Mouse (Mus musculus) heart, adult 18-20 months (tissue): ENCODE measurements around the gene Slc2a10. TPM values are rescaled to one million over a fixed set of nuclear protein-coding genes. Genes with fewer than 3 reads are reported as not detected.

Experiments used
- DNase-seq, 2 experiments: peaks; one replicate each; pipeline ENCODE4 v3.0.0; 2021 to 2022; ENCODE audit warnings: mixed read lengths in 1 of 2
- long read RNA-seq, 2 experiments: library from polyadenylated mRNA; stranded (forward); transcript quantifications; one replicate each; pipeline ENCODE4 v2.0.0; 2021
- total RNA-seq, 2 experiments: library from RNA; stranded (reverse); gene quantifications; 2 replicates each; pipeline ENCODE4 v1.2.3; 2021

Slc2a10 gene
- 1 to 10 TPM; 5.7 to 7.0 TPM for total RNA-seq
- long read RNA-seq, experiment 1, transcript Slc2a10-201 (5 exons, 3,544 nt) = major isoform, 21 of 27 reads
- long read RNA-seq, experiment 1, partial matches to known transcripts = 5 of 27 reads
- long read RNA-seq, experiment 1, other reads (novel, unspliced or antisense) = 1 of 27 reads
- long read RNA-seq, experiment 2, transcript Slc2a10-201 (5 exons, 3,544 nt) = major isoform, 7 of 8 reads
- long read RNA-seq, experiment 2, partial matches to known transcripts = 0 of 8 reads
- long read RNA-seq, experiment 2, other reads (novel, unspliced or antisense) = 1 of 8 reads

DNA sequence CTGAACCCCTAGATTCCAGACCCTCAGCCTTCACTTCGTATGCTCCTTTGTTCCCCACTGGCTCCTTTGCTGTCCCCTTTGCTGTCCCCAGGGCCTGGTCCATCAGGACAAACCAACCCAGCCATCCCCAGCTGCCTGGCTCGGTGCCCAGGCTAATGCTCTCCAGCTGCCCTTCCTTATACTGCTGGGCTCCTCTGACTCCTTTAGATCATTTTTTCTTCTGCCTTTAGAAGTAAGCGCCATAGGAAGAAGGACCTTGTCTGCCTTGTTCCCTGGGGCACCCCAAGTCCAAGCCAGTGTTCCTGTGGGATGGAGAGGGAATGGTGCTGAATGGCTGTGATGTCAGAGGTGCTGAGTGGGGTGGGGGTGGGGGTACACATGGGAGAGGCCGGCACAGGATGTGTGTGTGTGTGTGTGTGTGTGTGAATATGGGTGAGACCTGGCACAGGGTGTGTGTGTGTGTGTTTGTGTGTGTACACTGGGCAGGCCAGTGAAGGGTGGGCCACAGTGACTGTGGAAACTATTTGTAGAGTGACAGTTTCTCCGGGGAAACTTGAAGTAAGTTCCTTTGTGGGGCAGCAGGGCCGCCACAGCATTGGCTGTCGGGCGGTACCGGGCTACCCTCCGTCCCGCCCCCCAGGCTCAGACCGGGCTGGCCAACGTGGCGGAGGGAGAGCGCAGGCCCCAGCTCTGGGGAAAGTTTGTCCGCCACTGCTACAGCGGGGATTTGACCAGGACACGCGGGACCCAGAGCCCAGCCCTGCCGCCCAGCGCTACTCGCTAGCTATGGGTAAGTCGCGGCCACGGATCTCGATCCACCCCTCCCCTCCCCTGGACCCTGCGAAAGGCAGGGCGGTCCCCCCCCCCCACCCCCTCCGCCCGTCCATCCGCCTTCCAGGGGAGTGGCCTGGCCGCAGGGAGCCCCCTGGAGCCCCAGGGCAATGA lies at the start of gene Slc2a10:
TSS of gene Slc2a10 (plus strand) at position 529 of the 945 bp plus-strand sequence.
- DNase-seq = peak; percentile 68 to 75

DNA sequence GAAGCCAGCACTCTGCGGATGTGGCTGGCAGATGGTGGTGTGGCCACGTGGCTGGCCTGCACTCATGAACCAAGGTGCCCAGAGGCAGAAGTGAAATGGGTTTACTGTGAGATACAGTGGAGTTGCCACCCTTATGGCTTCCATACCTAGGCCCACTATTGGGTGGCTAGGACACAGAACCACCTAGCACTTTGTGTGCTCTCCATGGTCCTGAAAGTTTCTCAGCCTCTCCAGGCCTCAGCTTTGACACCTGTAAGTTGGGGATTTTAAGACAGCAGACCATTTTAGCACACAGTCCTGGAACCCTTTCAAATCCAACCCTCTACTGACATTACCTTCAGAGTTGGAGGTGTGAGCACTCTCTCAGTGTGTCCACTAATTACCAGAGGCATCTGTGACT lies 46.9 kb upstream of the Slc2a10 start:
- no peak for DNase-seq

DNA sequence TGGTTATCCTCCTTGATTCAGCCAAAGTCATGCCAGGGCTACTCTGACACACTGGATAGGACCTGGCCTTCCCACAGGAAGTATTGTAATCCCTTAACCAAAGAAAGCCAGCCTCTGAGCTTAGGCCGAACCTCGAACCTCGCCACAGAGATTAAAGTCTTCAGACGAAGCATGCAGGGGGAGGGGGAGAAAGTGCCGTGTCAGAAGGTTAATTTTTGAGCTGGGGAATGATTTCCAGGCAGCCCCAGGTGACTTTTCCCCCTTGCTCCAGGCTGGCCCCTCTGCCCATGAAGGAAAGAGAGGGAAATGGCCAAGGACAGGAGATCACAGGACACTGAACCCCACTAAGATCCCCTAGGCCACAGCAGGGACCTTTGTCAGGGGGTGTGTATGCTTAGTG lies 45.4 kb upstream of the Slc2a10 start:
- DNase-seq = no peak

DNA sequence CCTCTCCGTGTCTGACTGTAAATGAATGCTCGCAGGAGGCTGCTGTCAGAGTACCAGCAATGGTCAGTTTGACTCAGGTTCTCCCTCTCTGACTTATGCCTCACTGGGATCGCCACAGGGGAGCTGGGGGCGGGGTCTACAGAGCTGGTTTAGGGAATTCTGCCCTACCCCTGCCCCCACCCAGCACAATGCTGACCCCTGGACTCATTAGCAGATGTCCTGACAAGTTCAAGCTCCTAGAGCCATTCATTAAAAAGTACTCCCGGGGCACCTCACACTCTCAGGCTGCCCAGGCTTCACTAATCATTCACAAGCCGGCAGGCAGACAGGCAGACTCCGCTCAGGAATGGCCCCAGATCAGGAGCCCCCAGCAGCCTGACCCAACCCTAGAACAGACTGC lies 43.9 kb upstream of the Slc2a10 start:
- no peak for DNase-seq

DNA sequence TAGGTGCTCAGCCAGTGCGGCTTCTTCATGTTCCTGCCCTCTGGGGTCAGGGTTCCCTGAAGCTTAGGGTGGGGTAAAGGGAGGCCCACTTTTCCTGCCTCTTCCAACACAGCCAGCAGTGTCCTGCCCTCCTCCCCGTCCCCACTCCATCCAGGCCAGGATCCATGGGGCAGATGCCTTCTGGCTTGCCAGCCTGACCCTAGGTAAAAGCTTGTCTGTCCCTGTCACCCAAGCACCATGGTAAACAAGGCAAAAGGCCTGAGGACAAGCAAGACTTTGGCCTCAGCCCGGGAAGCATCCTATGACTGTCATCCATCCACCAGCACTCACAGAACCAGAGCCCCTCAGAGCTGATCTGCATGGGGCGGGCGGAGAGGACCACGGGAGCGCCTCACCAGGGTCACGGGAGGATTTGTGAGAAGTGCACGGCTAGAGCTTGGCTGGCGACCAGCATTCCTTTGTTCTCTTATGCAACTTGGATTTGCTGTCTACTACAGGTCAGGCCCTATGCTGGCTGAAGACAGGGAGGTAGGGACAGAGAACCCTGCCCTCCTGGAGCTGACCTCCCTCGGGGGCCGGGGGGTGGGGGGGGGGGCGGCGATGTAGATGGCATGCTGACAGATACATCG lies 35.6 kb upstream of the Slc2a10 start:
- peak; percentile 53 to 55 for DNase-seq

DNA sequence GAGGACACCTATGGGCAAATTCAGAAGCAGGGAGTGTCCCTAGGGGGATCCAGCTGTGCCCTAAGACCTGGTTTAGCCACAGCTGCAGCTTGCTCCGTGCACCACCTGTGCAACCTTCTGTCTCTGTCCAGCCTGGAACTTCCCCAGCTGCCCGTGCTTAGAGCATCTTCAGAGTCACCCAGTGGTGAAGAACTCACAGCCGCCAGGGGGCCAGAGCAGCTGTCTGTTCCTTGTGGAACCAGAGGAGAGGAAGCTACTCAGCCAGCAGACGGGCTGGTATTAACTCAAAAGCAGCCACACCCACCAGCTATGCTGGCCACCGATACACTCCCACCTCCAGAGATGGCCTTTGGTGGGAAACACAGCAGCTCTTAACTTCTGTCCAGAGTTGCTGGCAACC lies 33.4 kb upstream of the Slc2a10 start:
- DNase-seq = peak in 1 of 2 experiments; percentile 30

DNA sequence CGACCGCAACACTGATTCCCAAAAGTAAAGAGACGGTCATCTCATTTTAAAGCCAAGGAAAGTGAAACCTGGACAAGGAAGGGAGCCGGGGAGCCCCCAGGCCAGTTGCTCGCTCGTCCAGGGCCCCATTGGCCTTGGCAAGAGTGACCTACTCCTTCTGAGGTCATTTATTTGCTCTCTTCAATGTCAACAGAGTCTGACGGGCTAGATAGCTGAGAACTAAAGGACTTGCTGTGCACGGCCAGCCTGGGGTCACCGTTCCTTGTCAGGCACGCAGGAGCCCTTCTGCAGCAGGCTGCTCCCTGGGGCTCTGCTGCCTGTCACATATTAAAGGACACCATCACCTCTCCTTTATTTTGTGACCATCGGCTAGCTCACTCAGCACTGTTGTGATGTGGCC lies 31.6 kb upstream of the Slc2a10 start:
- DNase-seq = no peak

DNA sequence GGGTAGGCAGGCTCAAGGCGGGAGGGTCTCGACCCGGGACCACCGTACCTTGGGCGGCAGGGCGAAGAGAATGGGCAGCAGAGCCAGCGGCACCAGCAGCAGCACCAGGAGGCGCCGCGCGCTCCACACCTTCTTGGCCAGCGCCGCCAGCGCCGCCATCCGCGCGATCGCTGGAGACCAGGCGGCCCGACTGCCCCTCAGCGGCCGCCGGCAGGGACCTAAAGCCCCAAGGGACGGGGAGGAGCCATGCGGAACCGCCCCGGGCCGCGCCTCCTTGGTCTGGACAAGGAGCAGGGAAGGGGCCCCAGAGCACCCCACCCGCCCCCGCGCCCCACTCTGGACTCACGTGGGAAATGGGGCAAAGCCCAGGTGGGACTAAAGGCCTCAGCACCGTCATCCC lies 30.6 kb upstream of the Slc2a10 start, which contains the start of gene Slc13a3:
TSS of gene Slc13a3 (minus strand) at position 228 of the 400 bp plus-strand sequence.
- no peak for DNase-seq

DNA sequence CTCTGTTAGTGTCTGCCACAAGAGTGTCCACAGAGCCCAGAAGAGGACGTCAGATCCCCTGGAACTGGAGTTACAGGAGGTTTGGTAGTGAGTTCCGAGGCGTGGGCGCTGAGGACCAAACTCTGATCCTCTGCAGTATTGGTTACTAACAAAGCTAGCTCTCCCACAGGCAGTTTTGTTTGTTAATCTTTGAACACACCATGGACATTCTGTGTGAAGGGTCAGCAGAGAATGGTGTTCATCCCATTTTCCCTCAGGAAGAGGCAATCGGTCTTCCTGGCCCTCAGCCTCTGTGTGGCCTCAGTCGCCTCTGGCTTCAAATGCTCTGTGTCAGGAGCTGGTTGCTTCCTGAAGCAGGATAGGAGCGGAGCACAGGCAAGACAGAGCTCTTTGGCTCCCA lies 28.2 kb upstream of the Slc2a10 start:
- no peak for DNase-seq

DNA sequence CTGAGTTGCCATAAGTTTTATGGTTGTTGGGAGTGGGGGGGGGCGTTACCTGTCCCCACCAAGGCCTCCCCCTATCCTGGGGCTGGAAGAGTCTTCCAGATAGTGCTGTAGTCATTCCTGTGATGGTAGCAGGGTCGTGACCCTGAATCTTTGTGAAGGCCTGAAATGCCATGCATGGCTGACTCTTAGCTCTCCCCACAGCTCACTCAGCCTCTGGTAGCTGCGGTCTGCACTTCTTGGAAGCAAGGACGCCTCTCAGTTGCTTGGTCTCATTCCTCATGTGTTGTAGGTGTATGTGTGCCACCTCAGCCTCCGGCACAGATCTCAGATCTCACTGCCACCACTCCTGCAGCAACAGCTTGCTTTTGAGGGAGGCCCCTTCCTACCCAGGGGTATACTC lies 27.7 kb upstream of the Slc2a10 start:
- no peak for DNase-seq

DNA sequence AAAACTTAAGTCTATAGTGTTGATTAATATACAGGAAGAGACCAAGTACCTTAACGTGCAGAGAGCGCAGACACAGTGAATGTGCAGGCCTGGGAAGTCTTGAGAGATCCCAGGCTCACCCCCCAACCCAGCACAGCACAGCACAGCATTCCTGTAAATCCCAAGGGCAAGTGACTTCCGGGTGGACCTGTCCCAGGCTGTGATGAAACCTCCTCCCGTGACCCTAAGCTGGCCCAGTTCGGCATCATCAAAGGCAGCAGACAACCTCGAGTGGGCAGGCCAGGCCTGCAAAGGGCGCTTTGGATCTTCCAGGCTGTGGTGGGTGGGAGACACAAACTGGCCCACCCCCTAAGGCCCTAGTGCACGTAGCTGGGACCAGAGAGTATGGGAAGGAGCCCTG lies 21.6 kb upstream of the Slc2a10 start:
- no peak for DNase-seq

DNA sequence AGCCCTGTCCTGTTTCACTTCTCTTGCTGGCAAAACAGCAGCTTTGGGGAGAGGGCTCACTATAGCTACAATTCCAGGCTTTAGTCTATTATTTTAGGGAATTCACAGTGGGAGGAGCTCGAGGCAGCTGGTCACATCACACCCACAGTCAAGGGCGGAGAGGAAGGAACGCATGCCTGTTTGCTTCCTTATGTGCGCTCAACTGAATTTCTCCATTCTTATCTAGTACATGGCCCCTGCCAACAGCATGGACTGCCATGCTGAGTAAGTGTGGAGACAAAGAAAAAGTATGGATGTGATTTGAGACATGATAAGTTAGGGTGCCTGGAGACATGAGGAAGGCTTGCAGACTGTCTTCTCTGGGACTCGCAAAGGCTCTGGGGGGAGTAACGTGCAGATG lies 19.4 kb upstream of the Slc2a10 start:
- no peak for DNase-seq

DNA sequence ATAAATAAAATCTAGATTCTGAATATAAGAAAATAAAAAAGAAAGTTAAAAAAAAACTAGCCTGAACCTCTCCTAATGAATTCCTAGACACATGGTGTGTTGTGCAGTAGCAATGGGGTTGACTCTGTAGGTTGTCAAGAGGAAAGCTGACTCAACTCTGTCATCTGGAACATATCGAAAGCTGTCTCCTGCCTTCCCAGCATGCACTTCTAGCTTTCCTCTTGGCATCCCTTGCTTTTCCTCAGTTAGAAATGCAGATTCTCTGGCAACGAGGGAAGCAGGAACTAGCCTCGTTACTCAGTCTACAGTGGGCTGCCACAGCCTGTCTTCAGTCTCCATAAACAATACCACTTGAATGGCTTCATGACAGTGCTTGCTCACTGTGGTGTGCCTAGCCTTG lies 17.8 kb upstream of the Slc2a10 start:
- no peak for DNase-seq

DNA sequence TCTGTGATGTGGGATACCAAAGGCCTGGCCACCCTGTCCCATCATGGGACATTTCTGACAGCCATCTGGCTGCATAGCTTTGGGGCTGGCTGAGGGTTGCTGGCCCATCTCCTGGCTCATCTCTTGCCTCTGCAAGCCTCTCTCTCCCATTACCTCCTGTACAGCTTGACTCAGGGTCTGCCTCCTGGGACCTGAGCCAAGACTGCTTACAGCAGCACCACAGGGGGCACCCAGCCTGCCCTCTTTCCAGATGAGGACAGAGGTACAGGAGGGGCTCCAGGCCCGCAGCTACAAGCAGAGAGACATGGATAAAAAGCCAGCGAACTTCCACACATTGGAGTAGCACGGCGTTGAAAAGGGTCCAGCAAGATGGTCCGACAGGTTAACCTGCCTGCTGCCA lies 17.2 kb upstream of the Slc2a10 start:
- DNase-seq = no peak

DNA sequence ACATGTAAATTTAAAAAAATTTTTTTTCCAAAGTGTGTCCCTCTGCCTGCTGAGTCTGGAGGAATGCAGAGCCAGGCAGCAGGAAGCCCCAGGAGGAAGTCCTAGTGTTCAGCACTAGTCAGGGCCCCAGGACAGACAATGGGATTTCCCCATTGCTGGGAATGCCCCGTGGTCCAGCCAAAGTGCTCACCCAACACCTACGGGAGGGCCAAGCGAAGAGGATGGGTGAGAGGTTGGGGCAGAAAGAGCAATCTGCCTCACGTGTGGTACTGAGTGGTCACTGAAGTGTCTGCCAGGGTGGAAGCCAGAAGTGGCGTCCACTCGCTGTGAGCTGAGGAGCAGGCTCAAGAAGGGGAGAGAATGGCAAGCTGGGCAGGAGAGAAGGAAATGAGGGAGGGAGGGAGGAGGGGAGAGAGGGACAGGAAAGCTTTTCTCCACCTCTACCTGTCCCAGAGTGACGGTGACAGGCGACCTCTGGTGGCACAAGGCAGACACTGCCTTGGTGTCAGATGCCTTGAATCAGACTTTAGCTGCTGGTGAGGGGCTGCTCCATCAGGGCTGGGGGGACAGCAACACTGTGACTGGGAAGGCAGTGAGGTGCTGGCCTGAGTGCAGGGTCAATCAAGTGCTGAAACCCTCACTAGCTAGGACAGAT lies 16.6 kb upstream of the Slc2a10 start:
- peak; percentile 18 to 53 for DNase-seq

DNA sequence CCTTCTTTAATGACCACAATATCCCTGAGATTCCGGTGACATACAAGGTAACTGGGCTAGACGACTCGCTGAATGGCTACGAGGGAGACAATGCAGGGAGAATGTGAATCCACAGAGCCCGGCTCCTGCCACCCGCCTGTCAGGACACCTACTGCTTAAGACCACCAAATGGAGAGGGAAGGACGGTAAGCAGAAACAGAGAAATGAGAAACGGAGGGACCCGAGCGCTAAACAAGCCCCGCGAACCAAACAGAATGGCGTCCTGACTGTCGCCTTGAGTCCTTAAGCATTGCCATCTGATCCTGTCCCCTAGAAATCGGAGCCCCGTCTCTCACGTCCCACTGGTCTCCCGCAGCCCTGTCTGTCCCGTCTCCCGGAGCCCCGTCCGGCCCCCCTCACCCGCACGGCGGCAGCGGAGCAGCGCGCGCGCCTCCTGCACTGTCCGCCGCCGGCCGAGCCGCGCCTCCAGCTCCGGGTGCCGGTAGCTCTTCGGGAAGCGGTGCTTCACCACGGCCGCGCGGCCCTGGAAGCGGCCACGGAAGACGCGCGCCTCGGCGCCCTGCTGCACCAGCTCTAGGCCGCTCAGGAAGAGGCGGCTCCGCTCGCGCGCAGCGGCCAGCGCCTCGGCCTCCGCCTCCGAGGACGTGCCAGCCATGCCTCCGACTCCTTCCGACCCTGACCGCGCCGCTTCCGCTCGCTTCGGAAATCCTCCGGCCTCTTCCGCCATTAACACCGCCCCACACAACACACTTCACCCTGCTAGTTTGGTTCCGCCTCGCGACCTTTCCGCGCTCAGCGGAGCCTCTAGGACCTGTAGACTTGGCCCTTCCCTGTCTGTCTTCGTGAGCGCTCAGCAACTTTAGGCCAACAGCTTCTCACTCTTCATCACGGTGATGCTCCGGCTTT lies 10.7 kb upstream of the Slc2a10 start, which contains the start of gene Trp53rka:
TSS of gene Trp53rka (minus strand) at position 677 of the 906 bp plus-strand sequence.
- DNase-seq = peak; percentile 91

DNA sequence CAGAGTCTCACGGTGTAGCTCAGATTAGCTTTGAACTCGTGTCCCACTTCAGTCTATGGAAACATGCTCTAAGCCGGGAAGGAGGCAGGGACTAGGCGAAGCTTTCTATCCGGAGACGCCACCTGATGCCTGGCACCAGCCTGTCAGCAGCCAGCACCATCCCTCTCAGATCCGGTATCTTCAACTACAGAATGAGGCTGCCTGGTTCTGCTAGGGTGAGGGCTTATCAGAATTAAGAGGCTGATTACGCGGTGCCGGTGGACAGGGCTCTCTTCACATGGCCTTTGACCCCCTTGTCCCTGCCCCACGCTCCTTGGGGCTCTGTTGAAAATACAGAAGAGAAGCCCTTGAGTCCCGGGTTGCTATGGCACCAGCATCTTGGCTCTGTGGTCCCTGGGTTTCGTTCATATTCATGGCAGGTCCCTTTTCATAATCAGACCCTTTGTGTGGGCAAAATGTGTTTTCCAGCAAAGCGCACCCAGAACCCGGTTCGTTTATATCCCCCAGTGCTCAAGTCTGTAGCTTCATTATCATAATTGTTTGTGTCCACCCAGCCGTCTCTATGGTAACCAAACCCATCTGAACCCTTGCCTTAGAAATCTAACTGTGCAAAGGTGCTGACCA lies 9.9 kb upstream of the Slc2a10 start:
- peak in 1 of 2 experiments; percentile 12 for DNase-seq

DNA sequence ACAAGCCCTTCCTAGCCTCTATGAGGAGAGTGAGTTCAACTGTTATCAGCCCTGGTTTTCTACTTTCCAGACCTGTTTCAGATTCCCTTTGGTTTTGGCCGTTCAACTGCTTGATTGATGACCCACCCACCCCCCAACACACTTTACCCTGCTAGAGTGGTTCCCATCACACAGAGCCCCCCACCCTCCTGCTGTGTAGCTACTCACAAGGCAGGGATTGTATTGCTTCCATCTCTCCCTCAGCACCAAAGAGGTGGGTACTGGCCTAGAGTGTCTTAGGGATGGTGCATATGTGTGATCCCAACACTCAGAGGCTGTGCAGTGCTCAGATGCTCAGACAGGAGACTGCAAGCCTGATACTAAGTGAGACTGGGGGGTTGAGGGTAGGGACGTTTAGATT lies 9.1 kb upstream of the Slc2a10 start:
- DNase-seq = no peak

DNA sequence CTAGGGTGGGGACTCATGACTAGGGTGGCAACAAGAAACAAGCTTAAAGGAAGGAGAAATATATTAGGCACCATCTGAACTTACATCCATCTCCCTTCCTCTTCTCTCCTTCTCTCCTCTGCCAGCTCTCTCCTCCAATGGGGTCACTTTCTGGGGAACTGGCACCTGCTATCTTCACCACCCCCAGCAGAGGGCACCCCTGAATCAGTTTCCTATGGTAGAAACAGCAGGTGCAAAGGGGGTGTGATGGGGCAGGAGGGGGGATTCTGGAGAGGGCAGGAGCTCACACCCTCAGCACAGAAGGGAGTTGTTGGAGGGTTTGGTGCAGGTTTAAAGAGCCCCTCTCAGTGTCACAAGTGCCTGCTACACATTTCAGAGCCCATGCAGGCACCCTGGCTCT lies 7.3 kb upstream of the Slc2a10 start:
- DNase-seq = peak; percentile 19 to 66

DNA sequence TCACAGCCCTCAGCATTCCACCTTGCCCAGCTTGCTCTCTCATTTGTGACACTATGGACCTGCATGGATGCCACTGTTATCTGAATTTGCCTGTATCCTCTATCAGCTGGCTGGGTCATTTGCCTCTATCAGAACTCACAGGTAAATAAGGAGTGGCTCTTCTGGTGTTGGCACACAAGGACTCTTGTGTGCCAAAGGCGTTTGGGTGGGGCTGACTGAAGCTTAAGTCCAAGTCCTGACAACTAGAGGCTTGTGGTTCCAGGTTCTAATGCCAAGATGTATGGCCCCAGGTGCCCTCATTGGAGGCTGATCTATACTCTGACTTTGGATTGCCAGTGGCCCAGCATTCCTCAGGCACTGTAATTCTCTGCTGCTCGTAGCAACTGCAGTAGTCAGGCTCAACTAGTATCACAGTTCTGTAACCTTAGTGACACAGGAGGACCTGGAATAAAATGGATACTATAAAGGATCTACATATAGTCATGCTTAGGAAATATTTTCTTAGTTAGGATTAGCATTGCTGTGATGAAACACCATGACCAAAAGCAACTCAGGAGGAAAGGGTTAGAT lies 5.8 kb upstream of the Slc2a10 start:
- no peak for DNase-seq
